Mouse (Mus musculus): ENCODE results near the gene Serpinb1b.
"Not testable (repeated sequence)": the region's sequence is repeated elsewhere in the genome, so short reads cannot be mapped to it uniquely, and the experiment has no call there.

The Serpinb1b gene

DNA sequence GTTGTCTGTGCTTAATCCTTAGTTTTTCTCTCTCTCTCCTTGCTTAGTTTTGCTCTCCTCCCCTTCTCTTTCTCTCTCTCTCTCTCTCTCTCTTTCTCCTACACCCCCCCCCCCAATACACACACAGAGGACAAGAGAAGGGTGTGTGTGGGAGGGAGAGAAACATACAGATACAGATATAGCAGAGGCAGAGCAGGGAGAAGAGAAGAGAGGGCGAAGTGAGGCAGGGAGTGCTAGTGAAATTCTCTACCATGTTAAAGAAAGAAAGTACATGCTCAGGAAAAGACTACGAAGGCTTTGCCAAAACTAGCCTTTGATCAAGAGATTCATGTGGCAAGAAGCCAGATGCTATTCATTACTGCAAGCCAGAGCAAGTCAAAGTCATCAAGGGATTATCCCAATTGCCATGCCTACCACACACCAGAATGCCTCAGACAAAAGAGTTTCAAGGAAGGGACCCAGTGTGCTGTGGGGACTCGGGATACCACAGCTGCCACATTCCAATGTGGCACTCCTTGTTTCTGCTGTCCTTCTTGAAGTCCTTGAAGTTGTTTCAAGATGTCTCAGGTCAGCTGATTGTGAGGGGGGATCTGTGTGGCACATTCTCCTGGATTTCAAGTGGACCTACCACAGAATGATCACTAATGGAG is at the start of gene Serpinb1b:
Gene Serpinb1b, plus strand, starts transcription at position 520 of the 650 bp plus-strand sequence.
- peak; percentile 15 for DNase-seq (ENCODE audit: low spot score)

- not testable (repeated sequence) for DNase-seq (ENCODE audit: low spot score)
These were observed 48.9 kb upstream of the Serpinb1b start for GRCm38 (mm10) chr13:33029478-33029877.

- no peak for DNase-seq (ENCODE audit: low spot score)
These were observed 48.1 kb upstream of the Serpinb1b start for GRCm38 (mm10) chr13:33030281-33030680.

GRCm38 (mm10) chr13:33035506-33035905 is 42.9 kb upstream of the Serpinb1b start:
- DNase-seq (ENCODE audit: low spot score) = no peak

GRCm38 (mm10) chr13:33043542-33043941 is 34.8 kb upstream of the Serpinb1b start:
- no peak for DNase-seq (ENCODE audit: low spot score)

- DNase-seq (ENCODE audit: low spot score) = no peak
These were observed 31.1 kb upstream of the Serpinb1b start for GRCm38 (mm10) chr13:33047234-33047633.

GRCm38 (mm10) chr13:33048187-33048586 is 30.2 kb upstream of the Serpinb1b start:
- no peak for DNase-seq (ENCODE audit: low spot score)

DNA sequence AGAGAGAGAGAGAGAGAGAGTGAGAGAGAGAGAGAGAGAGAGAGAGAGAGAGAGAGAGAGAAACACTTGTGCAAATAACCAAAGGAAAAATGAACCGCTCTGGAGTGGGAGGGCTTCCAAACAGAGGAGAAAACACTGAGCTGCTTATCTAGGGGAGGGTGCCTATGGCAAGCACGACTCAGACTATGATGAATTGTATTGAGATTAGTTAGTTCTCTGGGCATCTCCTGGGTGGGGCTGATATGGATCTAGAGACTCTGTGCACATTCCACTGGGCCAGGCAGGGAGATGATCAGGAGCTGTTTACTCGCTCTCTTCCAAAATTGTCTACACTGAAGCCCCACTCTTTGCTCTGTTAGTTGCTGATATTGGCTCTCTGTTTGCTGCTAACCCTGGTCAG is 26.7 kb upstream of the Serpinb1b start:
- DNase-seq (ENCODE audit: low spot score) = no peak

DNA sequence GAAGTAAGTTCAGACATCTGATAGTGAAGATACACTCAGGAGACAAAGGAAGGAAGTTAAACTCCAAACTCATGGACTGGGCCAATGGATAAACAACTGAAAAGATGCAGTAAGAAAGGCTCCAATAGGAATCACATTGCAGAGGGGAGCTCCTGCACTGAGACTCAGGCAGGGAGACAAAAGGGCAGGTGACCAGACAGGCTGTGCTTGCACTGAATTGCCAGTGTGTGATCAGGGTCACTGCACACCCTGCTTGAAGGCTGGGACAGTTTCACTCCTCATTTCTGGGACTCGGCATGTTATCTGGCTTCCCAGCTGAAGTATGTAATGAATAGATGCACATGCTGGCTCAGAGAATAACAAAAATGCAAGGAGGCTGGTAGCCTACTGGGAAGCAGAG is 15.3 kb upstream of the Serpinb1b start:
- DNase-seq (ENCODE audit: low spot score) = no peak

GRCm38 (mm10) chr13:33067387-33067977 is 10.9 kb upstream of the Serpinb1b start:
- DNase-seq (ENCODE audit: low spot score) = no peak

- no peak for DNase-seq (ENCODE audit: low spot score)
These were observed 10.2 kb upstream of the Serpinb1b start for GRCm38 (mm10) chr13:33068164-33068563.

GRCm38 (mm10) chr13:33071776-33072175 is 6.6 kb upstream of the Serpinb1b start:
- no peak for DNase-seq (ENCODE audit: low spot score)

- peak; percentile 39 for DNase-seq (ENCODE audit: low spot score)
These were observed 4.3 kb upstream of the Serpinb1b start for GRCm38 (mm10) chr13:33074029-33074428.

DNA sequence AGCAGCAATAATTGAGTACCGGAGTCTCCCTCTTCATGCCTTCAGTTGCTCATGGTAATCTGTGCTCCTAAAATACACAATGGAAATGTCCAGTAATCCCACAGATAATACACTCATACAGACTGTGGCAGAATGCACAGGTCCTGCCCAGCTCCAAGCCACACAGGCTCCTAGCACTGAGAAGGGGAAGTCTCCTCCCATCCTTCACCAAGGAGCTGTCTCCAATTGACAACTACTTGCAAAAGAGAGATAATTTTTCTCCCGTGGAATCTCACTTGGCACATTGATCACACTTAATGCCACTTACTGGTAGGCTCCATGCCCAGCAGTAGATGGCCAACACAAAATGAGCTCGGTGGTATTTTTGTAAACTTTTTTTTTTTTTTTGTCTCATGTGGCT is 2.1 kb upstream of the Serpinb1b start:
- no peak for DNase-seq (ENCODE audit: low spot score)

GRCm38 (mm10) chr13:33077026-33077685 is 1.2 kb upstream of the Serpinb1b start:
- DNase-seq (ENCODE audit: low spot score) = no peak

DNA sequence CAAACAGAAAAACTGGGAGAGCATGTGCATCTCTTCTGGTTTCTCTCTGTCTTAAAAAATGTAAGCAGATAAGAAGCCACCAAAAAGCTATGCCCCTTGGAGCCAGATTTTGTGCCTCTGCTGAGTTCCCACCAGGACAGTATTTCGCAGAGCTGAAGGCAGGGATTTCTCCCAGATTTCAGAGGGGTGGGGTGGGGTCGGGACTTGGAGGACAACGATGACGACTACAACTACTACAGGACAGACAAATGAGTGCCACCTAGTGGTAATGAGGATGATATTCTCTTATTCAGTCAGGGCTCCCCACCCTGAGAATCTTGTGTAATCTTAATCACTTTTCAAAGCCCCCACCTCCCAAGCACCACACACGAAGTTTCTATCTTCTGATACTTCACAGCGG is 1.0 kb downstream of the Serpinb1b start:
- peak; percentile 73 for DNase-seq (ENCODE audit: low spot score)

- DNase-seq (ENCODE audit: low spot score) = peak; percentile 35
These were observed 2.0 kb downstream of the Serpinb1b start for GRCm38 (mm10) chr13:33080356-33080755.

DNA sequence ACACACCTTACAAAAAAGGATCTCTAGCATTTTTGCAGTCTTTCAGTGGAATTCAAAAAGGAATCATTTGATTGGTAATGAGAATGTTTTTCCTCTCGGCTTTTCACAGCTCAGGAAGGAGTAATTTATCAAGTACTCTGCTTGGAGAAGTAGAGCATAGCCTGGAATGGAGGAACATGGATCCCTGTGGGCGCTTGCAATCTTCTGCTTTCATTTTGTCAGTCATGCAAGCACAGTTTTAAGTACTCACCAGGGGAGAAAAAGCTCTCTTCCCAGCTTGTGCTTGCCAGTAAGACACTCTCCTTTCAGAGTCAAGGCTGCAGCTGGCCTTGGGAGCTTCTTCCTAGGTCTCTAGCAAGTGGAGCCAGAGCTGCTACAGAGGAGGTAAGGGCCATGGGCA is 5.5 kb downstream of the Serpinb1b start:
- no peak for DNase-seq (ENCODE audit: low spot score)

DNA sequence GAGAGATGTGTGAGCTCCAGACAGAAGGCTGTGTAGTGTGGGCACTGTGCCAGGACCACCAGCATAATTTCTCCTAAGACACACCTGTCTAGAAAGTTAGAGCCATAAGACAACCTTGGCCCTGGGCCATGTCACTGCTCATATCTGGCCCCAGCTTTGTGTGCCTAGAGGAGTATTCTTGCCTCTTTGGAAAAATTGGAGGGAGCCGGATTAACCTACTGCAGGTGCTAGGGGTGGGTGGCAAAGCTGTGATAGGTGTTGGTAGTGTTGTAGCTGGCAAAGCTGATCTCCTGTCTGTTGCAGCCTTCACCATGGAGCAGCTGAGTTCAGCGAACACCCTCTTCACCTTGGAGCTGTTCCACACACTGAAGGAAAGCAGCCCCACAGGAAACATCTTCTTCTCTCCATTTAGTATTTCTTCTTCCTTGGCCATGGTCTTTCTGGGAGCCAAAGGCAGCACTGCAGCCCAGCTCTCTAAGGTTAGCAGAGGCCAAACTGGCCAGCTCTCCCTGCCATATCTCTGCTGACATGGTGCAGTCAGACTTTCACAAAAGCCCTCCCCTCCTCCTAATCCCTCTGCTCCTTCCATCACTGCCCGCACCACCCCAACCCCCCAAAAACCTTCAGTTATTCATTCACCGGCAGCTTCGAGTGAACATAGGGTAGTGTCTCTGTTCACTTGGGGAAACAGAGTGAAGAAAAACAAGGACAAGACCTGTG is 6.8 kb downstream of the Serpinb1b start:
- no peak for DNase-seq (ENCODE audit: low spot score)

- DNase-seq (ENCODE audit: low spot score) = peak; percentile 19
These were observed 7.5 kb downstream of the Serpinb1b start for GRCm38 (mm10) chr13:33085695-33086432.

- DNase-seq (ENCODE audit: low spot score) = no peak
These were observed 11.2 kb downstream of the Serpinb1b start for GRCm38 (mm10) chr13:33089566-33089965.

GRCm38 (mm10) chr13:33090546-33090945 is 12.2 kb downstream of the Serpinb1b start:
- no peak for DNase-seq (ENCODE audit: low spot score)
